Mouse (Mus musculus) B cell, adult 62 days (primary cell): ENCODE results near the gene Gm17387. TPM values are rescaled to one million over a fixed set of nuclear protein-coding genes. Genes with fewer than 3 reads are reported as not detected.

Experiments used
- total RNA-seq: library from RNA; stranded (reverse); gene quantifications from 4 replicates; pipeline ENCODE4 v1.2.4, GENCODE M21; 2023

Gm17387 gene
- not detected in 4 replicates for total RNA-seq

GRCm38 (mm10) chr7:141028831-141029230 is at the start of gene Gm17387:
Gene Gm17387 (plus strand): TSS chr7:141029131.

GRCm38 (mm10) chr7:141010593-141010992 is 18.3 kb upstream of the Gm17387 start, which contains the start of gene Ifitm3:
Gene Ifitm3 (minus strand): TSS chr7:141010770.

GRCm38 (mm10) chr7:141017824-141018223 is 11.1 kb upstream of the Gm17387 start, which contains the start of gene Ifitm6:
Gene Ifitm6 (minus strand): TSS chr7:141017924.

GRCm38 (mm10) chr7:141060426-141061242 is 31.7 kb downstream of the Gm17387 start, which contains the start of gene B4galnt4:
Gene B4galnt4 (plus strand): TSS chr7:141061104.

DNA sequence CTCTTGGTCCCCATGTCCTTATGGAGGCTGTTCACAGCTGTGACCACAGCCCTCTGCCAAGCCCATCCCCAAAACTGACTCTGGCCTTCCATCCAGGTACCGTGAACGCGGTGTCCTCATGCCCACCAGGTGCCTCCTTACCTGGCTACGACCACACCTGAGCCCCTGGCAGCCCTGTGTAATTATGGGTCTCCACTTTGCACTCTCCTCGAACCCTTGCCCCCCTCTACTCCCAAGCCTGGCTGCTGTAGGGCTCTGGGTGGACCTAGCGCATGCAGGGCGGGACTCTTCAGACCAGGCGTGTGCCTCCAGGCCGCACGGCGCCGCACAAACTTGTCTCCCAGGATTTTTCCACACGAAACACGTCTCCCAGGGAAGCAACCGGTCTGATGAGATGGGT is 48.9 kb downstream of the Gm17387 start, which contains the start of gene Pkp3:
Pkp3 (plus strand) TSS at position 378 of the 400 bp plus-strand sequence.

Other genes starting within 250 kb of the Gm17387 start
- not detected in 4 replicates for gene Syce1, start 241.3 kb upstream of the Gm17387 start, total RNA-seq
- not detected in 4 replicates for gene Zfp941, start 207.0 kb upstream of the Gm17387 start, total RNA-seq
- gene Urah, start 194.1 kb upstream of the Gm17387 start, total RNA-seq = not detected in 4 replicates
- not detected in 4 replicates for gene Scgb1c1, start 183.6 kb upstream of the Gm17387 start, total RNA-seq
- not detected in 4 replicates for gene Odf3, start 181.3 kb upstream of the Gm17387 start, total RNA-seq
- gene Gm45785, start 172.8 kb upstream of the Gm17387 start, total RNA-seq = not detected in 4 replicates
- 93.4 to 117 TPM (median 99.1 TPM) in 4 replicates for gene Ric8a, start 172.2 kb upstream of the Gm17387 start, total RNA-seq
- 18.9 to 23.9 TPM (median 22.0 TPM) in 4 replicates for gene Bet1l, start 171.6 kb upstream of the Gm17387 start, total RNA-seq
- 76.1 to 84.1 TPM (median 77.2 TPM) in 4 replicates for gene Psmd13, start 147.2 kb upstream of the Gm17387 start, total RNA-seq
- gene Sirt3, start 146.8 kb upstream of the Gm17387 start, total RNA-seq = 7.3 to 10.8 TPM (median 8.6 TPM) in 4 replicates
- gene Cox8b, start 128.7 kb upstream of the Gm17387 start, total RNA-seq = not detected in 4 replicates
- not detected in 4 replicates for gene Nlrp6, start 108.2 kb upstream of the Gm17387 start, total RNA-seq
- gene Pgghg, start 87.7 kb upstream of the Gm17387 start, total RNA-seq = 15.9 to 23.8 TPM (median 18.4 TPM) in 4 replicates
- not detected in 4 replicates for gene Ifitm5, start 78.8 kb upstream of the Gm17387 start, total RNA-seq
- not detected in 4 replicates for gene Gm45717, start 73.2 kb upstream of the Gm17387 start, total RNA-seq
- gene Ifitm2, start 73.1 kb upstream of the Gm17387 start, total RNA-seq = 10.4 to 16.2 TPM (median 12.9 TPM) in 4 replicates
- 1.2 TPM in 1 of 4 replicates, not detected in the others for gene Ifitm1, start 61.9 kb upstream of the Gm17387 start, total RNA-seq
- gene Ifitm3, start 18.4 kb upstream of the Gm17387 start, total RNA-seq = 3.2 to 7.5 TPM (median 4.5 TPM) in 4 replicates
- 1.6 to 1.9 TPM in 2 of 4 replicates, not detected in the others for gene Ifitm6, start 11.2 kb upstream of the Gm17387 start, total RNA-seq
- not detected in 4 replicates for gene B4galnt4, start 32.0 kb downstream of the Gm17387 start, total RNA-seq
- 21.8 to 29.7 TPM (median 25.9 TPM) in 4 replicates for gene Pkp3, start 49.1 kb downstream of the Gm17387 start, total RNA-seq
- gene Sigirr, start 71.4 kb downstream of the Gm17387 start, total RNA-seq = 32.1 to 49.7 TPM (median 39.6 TPM) in 4 replicates
- not detected in 4 replicates for gene Ano9, start 88.7 kb downstream of the Gm17387 start, total RNA-seq
- 8.0 to 9.8 TPM (median 9.4 TPM) in 4 replicates for gene Ptdss2, start 93.3 kb downstream of the Gm17387 start, total RNA-seq
- gene Rnh1, start 143.7 kb downstream of the Gm17387 start, total RNA-seq = 61.9 to 82.6 TPM (median 69.3 TPM) in 4 replicates
- gene Hras, start 164.9 kb downstream of the Gm17387 start, total RNA-seq = 23.0 to 30.6 TPM (median 27.5 TPM) in 4 replicates
- gene Lrrc56, start 165.0 kb downstream of the Gm17387 start, total RNA-seq = 6.4 to 9.6 TPM (median 7.2 TPM) in 4 replicates
- gene Lmntd2, start 184.9 kb downstream of the Gm17387 start, total RNA-seq = 3.9 to 5.0 TPM (median 4.8 TPM) in 4 replicates
- gene Rassf7, start 186.7 kb downstream of the Gm17387 start, total RNA-seq = 8.9 to 16.1 TPM (median 13.3 TPM) in 4 replicates
- 147 to 159 TPM (median 152 TPM) in 4 replicates for gene Phrf1, start 199.7 kb downstream of the Gm17387 start, total RNA-seq
- gene Irf7, start 237.3 kb downstream of the Gm17387 start, total RNA-seq = 33.8 to 42.4 TPM (median 37.0 TPM) in 4 replicates
- gene Cdhr5, start 247.7 kb downstream of the Gm17387 start, total RNA-seq = not detected in 4 replicates